Mouse (Mus musculus) limb, embryonic 15.5 days (tissue): Measurements from ENCODE around the gene Gprc5c. TPM values are rescaled to one million over a fixed set of nuclear protein-coding genes. Genes with fewer than 3 reads are reported as not detected.

Experiments
- ATAC-seq: fragments of 200-750 bp; cut with Nextera tagmentation; 2 replicates; pipeline ENCODE4 v1.8.0; 2017; ENCODE audit warnings: low read depth, moderate TSS enrichment; ENCODE audit not compliant: insufficient number of reproducible peaks, low FRiP score, low TSS enrichment
- H3K27ac ChIP-seq: fragments of 300-500 bp; sonication (generic); 2 replicates; pipeline ENCODE4 v1.5.1; 2015; ENCODE audit warnings: moderate library complexity, mild to moderate bottlenecking, inconsistent platforms
- H3K27me3 ChIP-seq: fragments of 300-500 bp; sonication (generic); 2 replicates; pipeline ENCODE4 v1.6.1; 2015; ENCODE audit warnings: inconsistent platforms
- H3K36me3 ChIP-seq: fragments of 300-500 bp; sonication (generic); 2 replicates; pipeline ENCODE4 v1.6.1; 2015; ENCODE audit warnings: inconsistent platforms
- H3K4me1 ChIP-seq: fragments of 300-500 bp; sonication (generic); 2 replicates; pipeline ENCODE4 v1.6.1; 2015; ENCODE audit warnings: inconsistent platforms
- H3K4me2 ChIP-seq: fragments of 300-500 bp; sonication (generic); 2 replicates; pipeline ENCODE4 v1.6.1; 2015; ENCODE audit warnings: mild to moderate bottlenecking, inconsistent platforms
- H3K4me3 ChIP-seq: fragments of 300-500 bp; sonication (generic); 2 replicates; pipeline ENCODE4 v1.5.1; 2015; ENCODE audit warnings: mild to moderate bottlenecking, inconsistent platforms
- H3K9ac ChIP-seq: fragments of 300-500 bp; sonication (generic); 2 replicates; pipeline ENCODE4 v1.6.1; 2015; ENCODE audit warnings: inconsistent platforms
- H3K9me3 ChIP-seq: fragments of 300-500 bp; sonication (generic); 2 replicates; pipeline ENCODE4 v1.6.1; 2016; ENCODE audit warnings: inconsistent platforms
- WGBS: fragments of 180-500 bp; shearing (Covaris S2); methylation state at CpG from one replicate; pipeline ENCODE4 v1.1.7; 2015; 5-methylcytosine and 5-hydroxymethylcytosine counted together
- polyA plus RNA-seq: library from polyadenylated mRNA; unstranded; fragments of >200 nt; fragmentation: Nextera tagmentation; extraction: Ambion mirVana; gene quantifications from 2 replicates; pipeline ENCODE4 v1.2.1, GENCODE M21; 2015

Gprc5c gene
- polyA plus RNA-seq, 1 experiment from 2014 or later, result 38.6 TPM

- Histone ChIP-seq H3K4me3 (no peak overlapping the region), H3K9me3 (no peaks in the 10 kb centered on the region), H3K9ac (no peak overlapping the region), H3K36me3 (no peaks in the 10 kb centered on the region), H3K27me3 (no peaks in the 10 kb centered on the region), H3K4me1 (peaks cover 31% of the 10 kb centered on the region), H3K27ac (no peak overlapping the region), H3K4me2 (no peak overlapping the region)
- no peak for ATAC-seq
- 83% methylated on average over 7 of the region's 7 CpGs for WGBS
Observed at GRCm38 (mm10) chr11:114818185-114818584, 32.8 kb upstream of the Gprc5c start.

GRCm38 (mm10) chr11:114819110-114819509 is 31.8 kb upstream of the Gprc5c start:
- no peaks in the 10 kb centered on the region for H3K36me3 ChIP-seq
- no peak overlapping the region for H3K4me3 ChIP-seq
- H3K27me3 ChIP-seq, result no peaks in the 10 kb centered on the region
- no peak overlapping the region for H3K4me2 ChIP-seq
- H3K9ac ChIP-seq, result no peak overlapping the region
- H3K9me3 ChIP-seq, result no peaks in the 10 kb centered on the region
- WGBS, result 37% methylated on average over 2 of the region's 2 CpGs
- H3K4me1 ChIP-seq, result peaks cover 40% of the 10 kb centered on the region
- H3K27ac ChIP-seq, result no peak overlapping the region
- no peak for ATAC-seq

GRCm38 (mm10) chr11:114820444-114820843 is 30.5 kb upstream of the Gprc5c start:
- 34% methylated on average over 3 of the region's 3 CpGs for WGBS
- no peak for ATAC-seq
- Histone ChIP-seq H3K4me1 (peaks cover 34% of the 10 kb centered on the region), H3K9me3 (no peaks in the 10 kb centered on the region), H3K27ac (no peak overlapping the region), H3K4me2 (no peak overlapping the region), H3K36me3 (no peaks in the 10 kb centered on the region), H3K4me3 (no peak overlapping the region), H3K9ac (no peak overlapping the region), H3K27me3 (no peaks in the 10 kb centered on the region)

GRCm38 (mm10) chr11:114821325-114821724 is 29.6 kb upstream of the Gprc5c start:
- H3K27ac ChIP-seq, result no peak overlapping the region
- peaks cover 34% of the 10 kb centered on the region for H3K4me1 ChIP-seq
- no peaks in the 10 kb centered on the region for H3K9me3 ChIP-seq
- no peak overlapping the region for H3K4me2 ChIP-seq
- no peaks in the 10 kb centered on the region for H3K27me3 ChIP-seq
- H3K36me3 ChIP-seq, result no peaks in the 10 kb centered on the region
- H3K4me3 ChIP-seq, result no peak overlapping the region
- 40% methylated on average over 1 of the region's 1 CpGs for WGBS
- ATAC-seq, result no peak
- H3K9ac ChIP-seq, result no peak overlapping the region

GRCm38 (mm10) chr11:114822727-114823126 is 28.2 kb upstream of the Gprc5c start:
- Histone ChIP-seq H3K4me2 (peak overlapping the region; percentile 27), H3K9ac (no peak overlapping the region), H3K4me3 (no peak overlapping the region), H3K9me3 (no peaks in the 10 kb centered on the region), H3K27ac (peak overlapping the region; percentile 79), H3K36me3 (no peaks in the 10 kb centered on the region), H3K4me1 (peaks cover 34% of the 10 kb centered on the region), H3K27me3 (no peaks in the 10 kb centered on the region)
- peak; percentile 83 for ATAC-seq
- 23% methylated on average over 12 of the region's 12 CpGs for WGBS

- Histone ChIP-seq H3K27me3 (no peaks in the 10 kb centered on the region), H3K27ac (peak overlapping the region; percentile 79), H3K4me2 (peak overlapping the region; percentile 27), H3K36me3 (no peaks in the 10 kb centered on the region), H3K9ac (0 out of 2 replicates have a peak overlapping the region, but pooled peaks have one; percentile 10), H3K9me3 (no peaks in the 10 kb centered on the region), H3K4me1 (peaks cover 36% of the 10 kb centered on the region), H3K4me3 (no peak overlapping the region)
- WGBS, result 5% methylated on average over 11 of the region's 11 CpGs
- peak; percentile 60 for ATAC-seq
Observed at GRCm38 (mm10) chr11:114823199-114823725, 27.7 kb upstream of the Gprc5c start.

GRCm38 (mm10) chr11:114826686-114827085 is 24.3 kb upstream of the Gprc5c start:
- H3K9ac ChIP-seq, result no peak overlapping the region
- peaks cover 43% of the 10 kb centered on the region for H3K4me1 ChIP-seq
- H3K4me3 ChIP-seq, result no peak overlapping the region
- H3K27me3 ChIP-seq, result no peaks in the 10 kb centered on the region
- no peaks in the 10 kb centered on the region for H3K36me3 ChIP-seq
- H3K9me3 ChIP-seq, result no peaks in the 10 kb centered on the region
- H3K4me2 ChIP-seq, result no peak overlapping the region
- no peak overlapping the region for H3K27ac ChIP-seq
- 58% methylated on average over 5 of the region's 5 CpGs for WGBS
- no peak for ATAC-seq

GRCm38 (mm10) chr11:114829499-114830432 is 21.2 kb upstream of the Gprc5c start:
- Histone ChIP-seq H3K9ac (0 out of 2 replicates have a peak overlapping the region, but pooled peaks have one; percentile 2), H3K27me3 (no peaks in the 10 kb centered on the region), H3K36me3 (no peaks in the 10 kb centered on the region), H3K4me2 (peak overlapping the region; percentile 63), H3K4me3 (peak overlapping the region; percentile 30), H3K27ac (peak overlapping the region; percentile 84), H3K9me3 (no peaks in the 10 kb centered on the region), H3K4me1 (peaks cover 26% of the 10 kb centered on the region)
- peak; percentile 82 for ATAC-seq
- WGBS, result 3% methylated on average over 24 of the region's 24 CpGs

- Histone ChIP-seq H3K27me3 (no peaks in the 10 kb centered on the region), H3K4me1 (peaks cover 26% of the 10 kb centered on the region), H3K4me2 (peak overlapping the region; percentile 63), H3K27ac (peak overlapping the region; percentile 84), H3K36me3 (no peaks in the 10 kb centered on the region), H3K4me3 (peak overlapping the region; percentile 30; the same call in 1 of the 2 replicates), H3K9me3 (no peaks in the 10 kb centered on the region), H3K9ac (no peak overlapping the region)
- WGBS, result 12% methylated on average over 8 of the region's 8 CpGs
- no peak for ATAC-seq
Observed at GRCm38 (mm10) chr11:114830433-114830773, 20.5 kb upstream of the Gprc5c start.

GRCm38 (mm10) chr11:114833166-114833565 is 17.8 kb upstream of the Gprc5c start:
- H3K36me3 ChIP-seq, result no peaks in the 10 kb centered on the region
- no peak overlapping the region for H3K4me3 ChIP-seq
- WGBS, result 60% methylated on average over 5 of the region's 5 CpGs
- H3K4me1 ChIP-seq, result peaks cover 25% of the 10 kb centered on the region
- no peak overlapping the region for H3K27ac ChIP-seq
- no peak for ATAC-seq
- no peak overlapping the region for H3K9ac ChIP-seq
- H3K4me2 ChIP-seq, result no peak overlapping the region
- H3K9me3 ChIP-seq, result no peaks in the 10 kb centered on the region
- no peaks in the 10 kb centered on the region for H3K27me3 ChIP-seq

- H3K4me1 ChIP-seq, result peaks cover 16% of the 10 kb centered on the region
- peak; percentile 83 for ATAC-seq
- no peaks in the 10 kb centered on the region for H3K9me3 ChIP-seq
- H3K4me2 ChIP-seq, result 0 out of 2 replicates have a peak overlapping the region, but pooled peaks have one; percentile 2
- whole genome bisulfite sequencing, result 4% methylated on average over 8 of the region's 8 CpGs
- H3K36me3 ChIP-seq, result no peaks in the 10 kb centered on the region
- H3K4me3 ChIP-seq, result no peak overlapping the region
- H3K27me3 ChIP-seq, result no peaks in the 10 kb centered on the region
- H3K27ac ChIP-seq, result peak overlapping the region; percentile 77
- no peak overlapping the region for H3K9ac ChIP-seq
Observed at GRCm38 (mm10) chr11:114843818-114844463, 7.0 kb upstream of the Gprc5c start.
